Comparison of ENCODE assay signal across 14 mouse cellular contexts in genomic region chr5:53176703-53177102, GRCm38 (mm10).
"Had no signal": no experiment of that assay in that cellular context is flagged by ENCODE, and none has a peak within 500 bp of the region (broad histone marks: within the 10 kb centered on the region; RNA-seq: fewer than 3 reads in every experiment).

No protein-coding gene starts in this region.

- DNase-seq: kidney, postnatal 4 days; liver; liver, embryonic 13.5 days; liver, postnatal 0 days; thymus, postnatal 4 days had no signal

- H3K9me3 ChIP-seq: limb, embryonic 12.5 days; liver, embryonic 13.5 days; lung, embryonic 15.5 days; megakaryocyte, embryonic 14.5 days; midbrain, embryonic 15.5 days; neural tube, embryonic 12.5 days had no signal

- H3K4me1 ChIP-seq: limb, embryonic 12.5 days; liver, embryonic 13.5 days; lung, embryonic 15.5 days; megakaryocyte, embryonic 14.5 days; midbrain, embryonic 15.5 days had no signal

- H3K4me3 ChIP-seq: layer of hippocampus, adult 2 months; limb, embryonic 12.5 days; liver, embryonic 13.5 days; lung, embryonic 15.5 days; megakaryocyte, embryonic 14.5 days; midbrain, embryonic 15.5 days; neural tube, embryonic 12.5 days had no signal

- H3K36me3 ChIP-seq: limb, embryonic 12.5 days; liver, embryonic 13.5 days; lung, embryonic 15.5 days; midbrain, embryonic 15.5 days; neural tube, embryonic 12.5 days had no signal

- H3K27ac ChIP-seq: layer of hippocampus, adult 2 months; limb, embryonic 12.5 days; liver, embryonic 13.5 days; lung, embryonic 15.5 days; macrophage; midbrain, embryonic 15.5 days; neural tube, embryonic 12.5 days; stomach, postnatal 0 days had no signal

- H3K4me2 ChIP-seq: limb, embryonic 12.5 days; liver, embryonic 13.5 days; lung, embryonic 15.5 days; midbrain, embryonic 11.5 days; midbrain, embryonic 15.5 days; neural tube, embryonic 12.5 days had no signal

- H3K9ac ChIP-seq: limb, embryonic 12.5 days; liver, embryonic 13.5 days; liver, postnatal 0 days; lung, embryonic 15.5 days; midbrain, embryonic 15.5 days; neural tube, embryonic 12.5 days had no signal

- H3K27me3 ChIP-seq: limb, embryonic 12.5 days; liver, embryonic 13.5 days; lung, embryonic 15.5 days; megakaryocyte, embryonic 14.5 days; midbrain, embryonic 15.5 days; neural tube, embryonic 12.5 days had no signal

- ATAC-seq: liver, postnatal 0 days; midbrain, embryonic 15.5 days had no signal
